Mouse (Mus musculus): ENCODE data around the gene Rtn2.
A peak's percentile ranks its signal among the peaks of the same experiment; 100 is the strongest.

The Rtn2 gene

DNA sequence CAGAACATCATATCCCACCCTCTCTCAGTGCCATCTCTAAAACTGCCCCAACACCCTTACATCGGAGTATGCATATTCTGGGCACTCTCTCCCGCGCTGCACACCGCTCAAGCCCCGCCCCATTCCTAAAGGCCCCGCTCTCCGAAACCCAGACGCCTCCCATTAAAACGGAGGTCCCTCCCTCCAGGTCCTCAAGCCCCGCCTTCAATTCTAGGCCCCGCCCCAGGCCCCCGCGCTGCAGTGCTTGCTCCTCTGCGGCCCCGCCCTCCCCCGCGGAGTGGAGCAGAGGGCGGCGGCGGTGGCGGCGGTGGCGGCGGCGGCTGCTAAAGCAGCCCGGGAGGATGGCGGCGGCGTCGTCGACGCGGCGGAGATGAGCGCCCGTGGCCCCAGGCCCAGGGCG, at the start of gene Rtn2:
TSS of gene Rtn2 (plus strand) at position 240 of the 400 bp plus-strand sequence.
- DNase-seq (ENCODE audit: low read depth, low spot score) = peak; percentile 57

DNA sequence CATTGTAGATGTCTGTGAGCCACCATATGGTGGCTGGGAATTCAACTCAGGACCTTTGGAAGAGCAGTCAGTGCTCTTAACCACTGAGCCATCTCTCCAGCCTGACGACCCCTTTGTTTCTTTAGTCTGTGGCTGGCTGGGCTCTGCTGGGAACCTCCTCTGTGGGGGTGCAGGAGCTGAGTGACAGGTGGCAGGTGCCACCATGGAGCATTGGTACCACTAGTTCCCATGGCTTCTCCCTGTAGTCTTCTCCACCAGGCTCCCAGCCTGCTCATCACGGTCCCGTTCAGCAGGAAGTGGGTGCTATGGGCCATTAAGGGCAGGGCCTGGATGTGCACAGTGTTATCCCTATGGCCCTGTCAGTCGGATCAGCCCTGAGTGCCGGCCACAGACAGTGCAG, 47.8 kb upstream of the Rtn2 start:
- DNase-seq (ENCODE audit: low read depth, low spot score) = no peak

DNA sequence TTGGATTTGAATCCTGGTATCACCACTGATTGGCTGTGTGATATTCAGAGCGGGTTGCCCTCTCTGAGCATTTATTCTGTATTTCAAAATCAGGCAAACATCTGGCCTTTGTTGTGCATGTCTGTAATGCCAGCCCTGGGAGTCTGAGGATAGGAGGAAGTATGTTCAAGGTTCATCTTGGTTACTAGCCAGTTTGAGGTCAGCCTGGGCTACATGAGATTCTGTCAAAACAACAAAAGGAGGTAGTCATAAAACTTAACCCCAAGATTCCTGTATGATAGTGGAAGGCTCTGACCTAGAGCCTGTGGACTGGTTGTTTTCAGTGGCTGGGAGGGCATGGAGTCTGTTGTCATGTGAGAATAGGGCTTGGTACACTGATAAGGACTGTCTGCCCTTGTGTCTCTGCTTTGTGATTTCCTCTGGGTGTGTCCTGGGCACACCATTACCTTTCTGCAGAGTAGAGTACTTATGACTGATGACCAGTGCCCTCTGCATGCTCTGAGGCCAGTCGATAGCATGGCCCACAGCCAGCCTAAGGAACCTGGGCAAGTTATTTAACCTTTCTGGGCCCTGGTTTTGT, 47.2 kb upstream of the Rtn2 start:
- DNase-seq (ENCODE audit: low read depth, low spot score) = no peak

DNA sequence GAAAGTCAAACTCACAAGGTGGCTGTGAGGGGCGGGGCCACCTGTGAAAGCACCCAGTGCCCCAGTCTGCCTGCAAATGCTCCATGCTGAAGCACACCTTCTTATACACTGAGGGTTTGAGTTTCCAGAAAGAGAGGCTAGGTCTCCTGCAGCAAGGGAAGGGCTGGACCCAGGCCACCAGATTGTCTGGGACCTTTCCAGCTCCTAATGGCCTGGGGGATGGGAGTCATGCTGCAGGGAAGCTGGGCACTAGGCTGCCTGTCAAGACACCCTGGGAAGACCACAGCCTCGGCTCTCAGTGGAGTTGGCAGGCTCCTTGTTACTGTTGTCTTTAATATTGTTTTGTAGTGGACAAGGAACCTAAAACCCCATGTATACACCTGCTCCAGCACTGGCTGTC, 46.0 kb upstream of the Rtn2 start:
- no peak for DNase-seq (ENCODE audit: low read depth, low spot score)

GRCm38 (mm10) chr7:19238344-19238743, 44.1 kb upstream of the Rtn2 start:
- DNase-seq (ENCODE audit: low read depth, low spot score) = peak; percentile 86

- DNase-seq (ENCODE audit: low read depth, low spot score) = peak; percentile 92
Measured at GRCm38 (mm10) chr7:19239423-19239822, 43.0 kb upstream of the Rtn2 start.

DNA sequence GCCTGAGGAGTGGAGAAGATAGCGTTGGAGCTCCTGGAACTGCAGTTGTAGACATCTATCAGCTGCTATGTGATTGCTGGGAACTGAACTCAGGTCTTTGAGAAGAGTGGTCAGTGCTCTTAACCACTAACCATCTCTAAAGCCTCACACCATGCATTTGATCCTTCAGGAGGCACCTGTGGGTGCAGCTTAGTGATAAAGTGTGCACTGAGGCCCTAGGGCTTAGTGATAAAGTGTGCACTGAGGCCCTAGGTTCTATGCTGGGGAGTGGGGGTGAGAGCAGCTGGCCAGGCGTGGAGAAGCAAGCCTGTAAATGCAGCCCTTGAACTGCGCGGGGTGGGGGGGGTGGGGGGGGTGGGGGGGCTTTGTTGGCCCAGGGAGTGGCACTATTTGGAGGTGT, 42.4 kb upstream of the Rtn2 start:
- DNase-seq (ENCODE audit: low read depth, low spot score) = no peak

- no peak for DNase-seq (ENCODE audit: low read depth, low spot score)
Measured at GRCm38 (mm10) chr7:19240905-19241463, 41.4 kb upstream of the Rtn2 start.

DNA sequence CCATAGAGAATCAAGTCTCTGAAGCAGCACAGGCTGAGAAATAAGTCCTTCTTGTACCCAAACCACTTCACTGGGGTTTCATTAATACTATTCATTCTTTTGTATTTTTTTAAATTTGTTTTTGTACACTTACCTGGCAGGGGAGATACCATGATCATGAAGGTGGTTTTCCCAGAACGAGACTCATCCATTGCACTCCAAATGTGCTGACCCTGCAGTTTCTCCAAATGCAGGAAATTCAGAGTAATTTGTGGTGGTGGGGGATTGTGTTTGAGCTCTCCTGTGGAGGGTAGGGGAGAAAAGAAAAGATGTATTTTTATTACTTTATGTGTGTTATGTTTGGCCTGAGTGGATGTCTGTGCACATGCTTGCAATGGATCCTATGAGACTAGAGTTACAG, 40.4 kb upstream of the Rtn2 start:
- DNase-seq (ENCODE audit: low read depth, low spot score) = no peak

DNA sequence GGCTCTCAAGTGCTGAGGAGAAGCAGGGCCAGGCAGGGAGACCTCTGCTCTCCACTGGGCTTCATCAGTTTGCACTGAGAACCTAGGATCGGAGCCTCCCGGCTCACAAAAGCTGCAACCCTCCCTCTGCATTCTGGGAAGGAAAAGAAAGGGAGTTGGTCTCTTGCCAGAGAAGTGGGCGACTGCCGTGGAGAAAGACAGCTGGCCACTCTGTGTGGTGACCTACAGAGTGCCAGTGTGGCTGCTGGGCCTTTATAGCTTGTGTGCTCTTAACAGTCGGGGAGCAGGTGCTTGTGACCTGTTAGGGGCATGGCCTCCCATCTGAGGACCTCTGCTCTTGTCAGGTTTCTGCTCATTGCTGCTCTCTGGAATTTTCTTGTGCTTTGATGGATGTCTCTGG, 38.6 kb upstream of the Rtn2 start:
- no peak for DNase-seq (ENCODE audit: low read depth, low spot score)

DNA sequence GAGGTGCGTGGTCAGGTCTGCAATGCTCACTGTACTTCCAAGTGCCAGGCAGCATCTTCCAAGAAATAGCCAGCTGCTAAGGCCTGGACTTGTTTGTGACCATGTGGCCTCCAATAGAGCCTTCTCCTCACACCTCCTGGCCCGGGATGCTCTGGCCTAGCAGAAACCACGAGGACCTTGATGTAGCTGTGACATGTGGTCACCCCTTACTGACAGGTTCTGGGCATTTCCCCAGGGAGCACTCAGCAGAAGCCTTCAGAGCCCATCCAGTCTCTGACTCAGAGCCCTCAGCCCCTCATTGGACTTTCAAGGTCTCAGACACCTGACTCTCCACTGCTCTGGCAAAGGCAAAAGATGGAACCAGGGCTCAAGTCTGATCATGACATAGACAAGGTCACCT, 37.3 kb upstream of the Rtn2 start:
- DNase-seq (ENCODE audit: low read depth, low spot score) = no peak

GRCm38 (mm10) chr7:19246855-19247254, 35.6 kb upstream of the Rtn2 start:
- DNase-seq (ENCODE audit: low read depth, low spot score) = no peak

DNA sequence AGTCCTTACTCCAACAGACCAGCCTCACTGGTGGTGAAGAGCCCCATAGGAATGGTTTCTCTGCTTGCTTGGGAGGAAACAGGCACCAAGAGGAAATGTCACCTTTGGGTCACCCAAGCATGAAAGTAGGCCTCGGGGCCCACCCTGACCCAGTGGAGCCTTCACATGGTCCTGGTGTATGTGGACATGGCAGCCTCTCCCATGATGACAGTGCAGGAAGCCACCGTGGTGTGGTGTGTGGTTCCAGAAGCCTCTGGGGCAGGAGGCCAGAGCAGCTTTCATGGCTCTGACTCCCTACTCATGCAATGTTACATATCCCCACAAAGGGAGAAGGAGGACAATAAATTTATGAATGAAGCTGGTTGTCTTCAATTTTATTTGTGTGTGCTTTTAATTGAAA, 34.9 kb upstream of the Rtn2 start:
- DNase-seq (ENCODE audit: low read depth, low spot score) = no peak

DNA sequence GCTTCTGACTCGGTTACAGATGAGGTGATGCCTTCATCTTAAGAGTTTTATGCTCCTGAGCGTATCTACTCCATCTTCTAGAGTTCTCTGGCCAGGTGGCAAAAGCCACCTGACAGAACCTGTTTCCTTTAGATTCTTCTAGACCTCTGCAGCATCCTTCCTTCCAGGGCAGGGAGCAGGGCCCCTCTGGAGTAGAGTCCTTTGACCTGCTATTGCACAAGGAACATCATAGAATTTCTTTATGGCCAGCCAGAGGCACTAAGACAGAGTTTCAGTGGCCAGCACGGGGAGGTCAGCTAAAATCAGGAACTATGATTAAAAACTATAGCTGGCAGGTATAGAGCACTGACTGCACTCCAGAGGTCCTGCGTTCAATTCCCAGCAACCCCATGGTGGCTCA, 30.3 kb upstream of the Rtn2 start:
- no peak for DNase-seq (ENCODE audit: low read depth, low spot score)

DNA sequence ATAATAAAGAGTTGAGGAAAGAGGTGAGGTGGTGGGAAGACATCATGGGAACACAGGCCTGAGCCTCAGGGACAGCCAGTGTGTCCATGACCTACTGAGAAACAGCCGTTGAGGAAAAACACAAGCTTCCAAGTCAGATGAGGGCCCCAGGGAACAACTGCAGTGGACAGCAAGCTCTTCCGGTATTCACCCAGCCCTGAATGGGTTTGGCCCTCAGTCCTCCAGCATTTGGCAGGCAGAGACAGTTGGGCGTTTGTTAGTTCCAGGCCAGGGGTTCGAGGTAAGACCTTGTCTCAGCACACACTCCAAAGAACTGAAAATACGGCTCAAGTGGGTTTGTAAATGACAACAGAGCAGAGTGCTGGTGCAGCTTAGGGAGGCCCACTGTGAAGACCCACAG, 29.0 kb upstream of the Rtn2 start:
- DNase-seq (ENCODE audit: low read depth, low spot score) = no peak

- DNase-seq (ENCODE audit: low read depth, low spot score) = no peak
Measured at GRCm38 (mm10) chr7:19255395-19255794, 27.0 kb upstream of the Rtn2 start.

GRCm38 (mm10) chr7:19256567-19256966, 25.9 kb upstream of the Rtn2 start:
- no peak for DNase-seq (ENCODE audit: low read depth, low spot score)

DNA sequence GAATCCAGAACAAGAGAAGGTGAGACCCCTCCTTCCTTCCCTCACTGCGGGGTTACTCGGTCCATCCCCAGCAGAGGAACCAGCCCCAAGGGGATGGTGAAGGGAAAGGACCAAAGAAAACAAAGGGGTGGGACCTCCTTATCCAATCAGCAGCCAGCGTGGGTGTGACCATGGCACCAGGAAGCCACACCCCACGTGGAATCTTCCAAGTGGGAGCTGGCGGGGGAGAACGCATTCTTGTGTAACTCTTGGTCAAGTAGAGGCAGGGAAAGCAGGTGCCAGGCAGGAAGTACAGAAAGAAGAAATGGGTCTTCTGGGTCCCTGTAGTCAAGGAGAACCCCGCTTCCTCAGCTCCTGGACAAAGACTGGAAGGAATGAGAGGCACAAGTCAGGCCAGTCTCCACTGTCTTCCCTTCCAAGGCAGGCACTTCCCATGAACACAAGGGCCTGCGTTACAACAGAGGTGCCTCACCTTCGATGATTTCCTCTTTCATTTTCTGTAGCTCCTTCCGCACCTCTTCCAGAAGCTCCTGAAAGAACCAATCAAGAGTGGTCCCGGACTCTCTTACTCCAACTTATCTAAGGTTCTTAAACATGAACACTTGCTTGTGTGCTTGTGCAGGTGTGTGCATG, 24.9 kb upstream of the Rtn2 start:
- no peak for DNase-seq (ENCODE audit: low read depth, low spot score)

DNA sequence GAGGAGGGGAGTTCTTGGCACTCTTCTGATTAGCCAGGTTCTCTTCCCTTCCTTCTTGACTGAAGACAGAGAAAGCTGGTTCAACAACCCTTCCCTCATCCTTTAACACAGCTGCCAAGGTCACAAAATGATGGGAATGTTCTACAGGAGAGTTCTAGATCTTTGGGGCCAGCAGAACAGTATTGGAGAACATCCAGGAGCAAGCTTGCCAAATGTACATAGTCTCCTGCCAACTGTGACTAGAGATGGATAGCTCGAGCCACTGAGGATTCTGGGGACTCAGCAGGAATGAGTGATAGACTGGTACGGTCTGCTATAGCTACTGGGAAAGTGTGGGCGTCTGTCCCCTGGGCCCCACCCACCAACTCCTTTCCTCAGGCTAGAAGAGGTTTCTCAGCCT, 24.1 kb upstream of the Rtn2 start:
- DNase-seq (ENCODE audit: low read depth, low spot score) = peak; percentile 60

- DNase-seq (ENCODE audit: low read depth, low spot score) = no peak
Measured at GRCm38 (mm10) chr7:19265147-19265546, 17.3 kb upstream of the Rtn2 start.

DNA sequence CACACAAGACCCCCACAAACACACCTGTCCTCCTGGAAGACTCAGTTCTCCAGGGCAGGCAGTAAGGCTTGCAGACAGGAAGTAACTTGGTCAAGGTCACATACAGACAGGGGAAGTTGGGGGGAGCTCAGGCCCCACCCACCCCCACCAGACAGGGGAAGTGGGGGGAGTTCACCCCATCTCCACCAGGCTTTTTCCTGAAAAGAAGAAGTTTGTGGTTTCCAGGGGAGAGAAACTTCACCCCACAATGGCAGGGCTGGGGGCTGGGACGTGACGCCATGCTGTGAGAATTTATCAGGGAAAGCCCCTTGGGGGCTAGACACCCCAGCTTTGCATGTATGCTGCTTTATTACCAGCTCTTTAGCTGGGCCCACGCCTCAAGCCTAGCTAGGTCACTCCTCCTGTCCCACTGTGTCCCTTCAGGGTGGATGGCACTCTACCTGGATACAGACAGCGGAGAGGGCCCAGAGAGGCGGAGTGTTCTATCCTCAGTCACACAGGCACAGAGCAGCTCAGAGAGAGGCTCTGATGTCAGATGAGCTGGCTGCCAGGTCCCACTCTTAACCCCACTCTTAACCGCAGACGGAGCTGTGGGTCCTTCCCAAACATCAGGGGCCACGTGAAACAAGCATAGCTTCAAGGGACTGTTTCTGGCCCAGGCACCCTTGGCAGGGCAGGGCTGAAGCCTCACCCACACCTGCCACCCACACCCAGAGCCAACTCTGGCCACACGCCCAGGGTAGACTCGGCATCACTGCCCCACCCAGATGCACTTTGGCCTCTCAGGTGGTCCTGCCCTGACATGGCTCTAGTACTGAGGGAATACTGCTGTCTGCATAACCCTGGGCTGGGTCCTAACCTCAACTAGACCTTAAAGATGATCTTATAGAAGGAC, 16.2 kb upstream of the Rtn2 start:
- no peak for DNase-seq (ENCODE audit: low read depth, low spot score)

GRCm38 (mm10) chr7:19267051-19267450, 15.4 kb upstream of the Rtn2 start:
- DNase-seq (ENCODE audit: low read depth, low spot score) = no peak

All from skeletal muscle tissue, adult 2 months (tissue).